Mouse (Mus musculus) limb, embryonic 11.5 days (tissue): ENCODE results near the gene Mrps11. TPM values are rescaled to one million over a fixed set of nuclear protein-coding genes. Genes with fewer than 3 reads are reported as not detected.

Experiments
- ATAC-seq: fragments of 200-750 bp; cut with Nextera tagmentation; 2 replicates; pipeline ENCODE4 v1.8.0; 2017; ENCODE audit warnings: low read depth; ENCODE audit not compliant: insufficient number of reproducible peaks, low FRiP score, low TSS enrichment
- DNase-seq: peaks from one replicate; pipeline ENCODE4 v3.0.0-alpha.2; 2015; ENCODE audit warnings: low spot score
- H3K27ac ChIP-seq: fragments of 300-500 bp; sonication (generic); replicated peaks from 2 replicates; pipeline ENCODE4 v1.5.1; 2014; ENCODE audit warnings: low read depth, mild to moderate bottlenecking, low read length
- H3K27me3 ChIP-seq: fragments of 300-500 bp; sonication (generic); 2 replicates; pipeline ENCODE4 v1.6.1; 2014; ENCODE audit warnings: mild to moderate bottlenecking, low read length, mixed read lengths; ENCODE audit not compliant: control insufficient read depth, insufficient read depth
- H3K36me3 ChIP-seq: fragments of 300-500 bp; sonication (generic); 2 replicates; pipeline ENCODE4 v1.6.1; 2014; ENCODE audit warnings: mild to moderate bottlenecking, low read length, moderate library complexity, mixed read lengths; ENCODE audit not compliant: control insufficient read depth, insufficient read depth
- H3K4me1 ChIP-seq: fragments of 300-500 bp; sonication (generic); 2 replicates; pipeline ENCODE4 v1.6.1; 2014; ENCODE audit warnings: low read length, mixed read lengths; ENCODE audit not compliant: control insufficient read depth, insufficient read depth
- H3K4me2 ChIP-seq: fragments of 300-500 bp; sonication (generic); 2 replicates; pipeline ENCODE4 v1.6.1; 2014; ENCODE audit warnings: low read depth, mild to moderate bottlenecking, moderate library complexity; ENCODE audit not compliant: severe bottlenecking
- H3K4me3 ChIP-seq: fragments of 300-500 bp; sonication (generic); 2 replicates; pipeline ENCODE4 v1.5.1; 2014; ENCODE audit warnings: low read depth, low read length
- H3K9ac ChIP-seq: fragments of 300-500 bp; sonication (generic); 2 replicates; pipeline ENCODE4 v1.6.1; 2014; ENCODE audit warnings: mild to moderate bottlenecking, low read length
- H3K9me3 ChIP-seq: fragments of 300-500 bp; sonication (generic); 2 replicates; pipeline ENCODE4 v1.6.1; 2016; ENCODE audit warnings: low read length; ENCODE audit not compliant: control insufficient read depth
- WGBS: fragments of 180-500 bp; shearing (Covaris S2); extraction: QIAGEN DNeasy Blood & Tissue Kit; methylation state at CpG from one replicate; pipeline ENCODE4 v1.1.7; 2014; 5-methylcytosine and 5-hydroxymethylcytosine counted together
- polyA plus RNA-seq: library from polyadenylated mRNA; unstranded; fragments of >200 nt; fragmentation: Nextera tagmentation; extraction: Ambion mirVana; gene quantifications from 2 replicates; pipeline ENCODE4 v1.2.1, GENCODE M21; 2014

Mrps11 gene
- polyA plus RNA-seq, 1 experiment from 2014 or later, result 93.2 TPM

- DNase-seq, result no peak
- no peaks in the 10 kb centered on the region for H3K27me3 ChIP-seq
- WGBS, result 90% methylated on average over 5 of the region's 5 CpGs
- no peak overlapping the region for H3K9ac ChIP-seq
- peaks cover 4% of the 10 kb centered on the region; the same call in 1 of the 2 replicates for H3K36me3 ChIP-seq
- H3K4me2 ChIP-seq, result no peak overlapping the region
- no peak for ATAC-seq
- no peak overlapping the region for H3K27ac ChIP-seq
- H3K4me3 ChIP-seq, result no peak overlapping the region
- no peaks in the 10 kb centered on the region for H3K9me3 ChIP-seq
- no peaks in the 10 kb centered on the region; the same call in 1 of the 2 replicates for H3K4me1 ChIP-seq
Measured at GRCm38 (mm10) chr7:78785906-78786305, 3.0 kb downstream of the Mrps11 start.

DNA sequence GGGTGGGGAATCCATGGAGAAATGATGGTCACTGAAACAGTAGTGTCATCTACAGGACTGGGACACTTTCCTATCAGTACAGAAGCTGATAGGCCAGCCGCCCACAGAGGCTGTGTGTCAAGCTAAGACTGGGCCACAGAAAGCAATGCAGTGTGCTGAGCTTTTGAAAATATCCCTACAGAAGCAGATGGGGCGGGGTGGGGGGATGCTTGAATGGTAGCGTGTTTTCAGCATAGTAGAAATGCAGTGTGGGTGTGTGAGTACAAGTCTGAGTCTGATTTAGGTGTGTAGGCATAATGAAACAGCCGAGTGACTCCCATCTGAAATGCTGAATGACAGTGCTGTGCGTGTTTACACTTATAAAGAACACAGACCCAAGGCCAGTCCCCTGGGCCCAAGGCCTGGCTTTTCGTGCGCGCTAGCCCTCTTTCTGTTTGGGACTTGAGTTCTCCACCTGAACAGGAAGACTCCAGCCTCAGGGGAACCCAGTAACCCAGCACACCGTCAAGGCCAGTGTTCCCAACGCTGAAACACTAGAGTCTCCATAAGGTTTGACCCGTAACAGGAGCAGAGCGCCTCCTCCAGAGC, 5.0 kb downstream of the Mrps11 start:
- Histone ChIP-seq H3K27me3 (no peaks in the 10 kb centered on the region), H3K4me2 (no peak overlapping the region), H3K4me1 (no peaks in the 10 kb centered on the region; the same call in 1 of the 2 replicates), H3K36me3 (peaks cover 4% of the 10 kb centered on the region; the same call in 1 of the 2 replicates), H3K9me3 (no peaks in the 10 kb centered on the region), H3K9ac (no peak overlapping the region), H3K27ac (no peak overlapping the region), H3K4me3 (no peak overlapping the region)
- no peak for DNase-seq
- WGBS, result 90% methylated on average over 12 of the region's 12 CpGs
- no peak for ATAC-seq

- ATAC-seq, result 0 out of 2 replicates have a peak, but pooled peaks have one; percentile 64
- no peak overlapping the region for H3K4me2 ChIP-seq
- H3K27me3 ChIP-seq, result no peaks in the 10 kb centered on the region
- no peaks in the 10 kb centered on the region for H3K9me3 ChIP-seq
- H3K9ac ChIP-seq, result no peak overlapping the region
- H3K4me3 ChIP-seq, result no peak overlapping the region
- H3K4me1 ChIP-seq, result no peaks in the 10 kb centered on the region
- 86% methylated on average over 15 of the region's 15 CpGs for WGBS
- no peak overlapping the region for H3K27ac ChIP-seq
- H3K36me3 ChIP-seq, result 0 out of 2 replicates have a peak, but pooled peaks cover 2% of the 10 kb centered on the region
- DNase-seq, result peak; percentile 62
Measured at GRCm38 (mm10) chr7:78791359-78792222, 8.7 kb downstream of the Mrps11 start.

DNA sequence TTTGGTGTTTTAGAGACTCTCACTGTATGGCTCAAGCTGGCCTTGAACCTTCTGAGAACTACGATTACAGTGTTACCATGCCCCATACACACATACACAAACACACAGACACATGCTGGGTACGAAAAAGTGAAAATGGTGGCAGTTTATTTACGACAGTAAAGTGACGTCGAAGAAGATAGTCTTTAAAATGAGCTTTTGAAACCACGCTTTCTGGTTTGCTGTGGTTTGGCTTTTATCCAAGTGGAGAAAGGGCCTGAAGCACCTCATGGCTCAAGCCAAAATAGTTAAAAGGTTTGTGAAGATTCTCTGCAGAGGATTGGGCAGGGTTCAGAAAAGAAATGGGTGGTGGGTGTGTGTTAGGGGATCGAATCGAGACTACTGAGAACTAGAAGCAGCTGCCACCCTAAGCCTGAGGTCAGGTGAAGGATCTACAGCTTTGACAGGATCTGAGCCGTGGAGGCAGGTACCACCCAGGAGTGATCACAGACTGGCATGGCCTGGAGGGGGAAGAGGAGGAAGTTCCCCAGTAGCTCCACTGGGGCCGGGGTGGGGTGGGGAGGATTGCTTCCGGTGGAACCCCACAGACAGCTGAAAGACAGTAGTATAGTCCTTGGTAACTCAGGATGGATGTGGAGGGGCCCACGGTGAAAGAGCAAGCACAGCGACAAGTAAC, 11.1 kb downstream of the Mrps11 start:
- DNase-seq, result no peak
- H3K27me3 ChIP-seq, result no peaks in the 10 kb centered on the region
- H3K27ac ChIP-seq, result no peak overlapping the region
- H3K4me1 ChIP-seq, result no peaks in the 10 kb centered on the region
- H3K9me3 ChIP-seq, result no peaks in the 10 kb centered on the region
- H3K9ac ChIP-seq, result no peak overlapping the region
- H3K4me2 ChIP-seq, result no peak overlapping the region
- no peak overlapping the region for H3K4me3 ChIP-seq
- WGBS, result 90% methylated on average over 13 of the region's 13 CpGs
- no peak for ATAC-seq
- 0 out of 2 replicates have a peak, but pooled peaks cover 2% of the 10 kb centered on the region for H3K36me3 ChIP-seq

- DNase-seq (no peak), ATAC-seq (no peak)
- Histone ChIP-seq H3K27ac (no peak overlapping the region), H3K36me3 (no peaks in the 10 kb centered on the region), H3K4me3 (no peak overlapping the region), H3K4me1 (no peaks in the 10 kb centered on the region), H3K9ac (no peak overlapping the region), H3K9me3 (no peaks in the 10 kb centered on the region), H3K4me2 (no peak overlapping the region), H3K27me3 (no peaks in the 10 kb centered on the region)
- 81% methylated on average over 6 of the region's 6 CpGs for WGBS
Measured at GRCm38 (mm10) chr7:78794571-78795092, 11.7 kb downstream of the Mrps11 start.

DNA sequence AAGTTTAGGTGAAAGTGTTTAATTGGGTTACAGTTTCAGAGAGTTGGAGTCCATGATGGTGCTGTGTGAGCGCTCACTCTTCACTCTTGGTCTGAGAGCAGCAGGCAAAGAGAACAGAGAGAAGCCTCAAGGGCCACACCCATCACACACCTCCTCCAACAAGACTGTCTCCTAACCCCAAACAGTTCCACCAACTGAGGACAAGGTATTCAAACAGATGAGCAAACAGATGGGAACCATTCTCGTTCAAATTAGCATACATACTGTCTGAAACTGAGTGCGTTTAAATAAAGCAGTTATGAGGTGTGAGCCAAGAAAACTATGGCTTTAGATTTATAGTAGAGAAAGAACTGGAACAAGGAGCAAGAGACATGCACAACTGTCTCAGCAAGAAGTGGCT, 13.7 kb downstream of the Mrps11 start:
- WGBS, result 93% methylated on average over 3 of the region's 3 CpGs
- H3K4me2 ChIP-seq, result no peak overlapping the region
- no peak for DNase-seq
- H3K27me3 ChIP-seq, result no peaks in the 10 kb centered on the region
- no peak overlapping the region for H3K27ac ChIP-seq
- no peak for ATAC-seq
- no peak overlapping the region for H3K4me3 ChIP-seq
- H3K36me3 ChIP-seq, result no peaks in the 10 kb centered on the region
- no peak overlapping the region for H3K9ac ChIP-seq
- no peaks in the 10 kb centered on the region for H3K4me1 ChIP-seq
- H3K9me3 ChIP-seq, result no peaks in the 10 kb centered on the region

GRCm38 (mm10) chr7:78797843-78798455, 15.0 kb downstream of the Mrps11 start:
- DNase-seq (no peak), ATAC-seq (no peak)
- no peaks in the 10 kb centered on the region for H3K9me3 ChIP-seq
- H3K4me3 ChIP-seq, result no peak overlapping the region
- no peak overlapping the region for H3K27ac ChIP-seq
- H3K36me3 ChIP-seq, result no peaks in the 10 kb centered on the region
- no peak overlapping the region for H3K9ac ChIP-seq
- no peaks in the 10 kb centered on the region for H3K4me1 ChIP-seq
- 66% methylated on average over 8 of the region's 9 CpGs for WGBS
- no peaks in the 10 kb centered on the region for H3K27me3 ChIP-seq
- H3K4me2 ChIP-seq, result no peak overlapping the region
